Mouse (Mus musculus) spleen, postnatal 36 days (tissue): ENCODE results near the gene Alkbh1.

Experiments
- DNase-seq, 2 experiments: peaks; one replicate each; pipeline ENCODE4 v3.0.0; 2022; ENCODE audit warnings: low spot score in 2 of 2, mixed read lengths in 1 of 2

The Alkbh1 gene

GRCm38 (mm10) chr12:87419974-87420485, 23.8 kb downstream of the Alkbh1 start:
- DNase-seq, result no peak

GRCm38 (mm10) chr12:87418921-87419320, 24.9 kb downstream of the Alkbh1 start:
- no peak for DNase-seq

DNA sequence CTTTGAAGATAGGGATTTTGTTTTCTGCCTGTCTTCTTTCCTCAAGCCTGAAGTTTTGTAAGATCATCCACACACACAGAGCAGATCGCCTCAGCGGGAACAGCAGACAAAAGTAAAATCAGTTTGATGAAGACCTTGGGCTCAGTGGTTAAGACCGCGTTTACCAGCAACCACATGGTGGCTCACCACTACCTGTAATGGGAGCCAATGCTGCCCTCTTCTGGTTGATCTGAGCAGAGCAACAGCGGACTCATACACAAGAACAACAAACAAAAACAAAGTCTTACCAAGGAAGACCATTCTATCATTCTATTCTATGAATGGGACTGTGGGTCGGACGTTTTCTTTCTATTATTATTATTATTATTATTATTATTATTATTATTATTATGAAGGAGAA, 27.1 kb downstream of the Alkbh1 start:
- DNase-seq, result peak; percentile 31 to 45

DNA sequence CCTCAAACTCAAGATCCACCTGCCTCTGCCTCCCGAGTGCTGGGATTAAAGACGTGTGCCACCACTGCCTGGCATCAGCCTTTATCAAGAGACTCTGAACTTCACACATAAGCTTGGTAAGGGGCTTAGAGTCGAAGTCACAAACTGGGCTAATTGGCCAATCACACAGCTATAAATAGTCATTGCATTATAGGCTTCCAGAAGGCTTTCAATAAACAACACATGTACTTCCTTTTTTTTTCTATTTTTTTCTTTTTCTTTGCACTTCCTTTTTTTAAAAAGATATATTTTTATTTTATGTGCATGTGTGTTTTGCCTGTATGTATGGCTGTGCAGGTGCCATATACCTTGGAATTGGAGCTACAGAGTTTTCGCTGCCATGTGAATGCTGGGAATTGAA, 28.5 kb downstream of the Alkbh1 start:
- DNase-seq, result no peak

- peak; percentile 53 for DNase-seq
Observed at GRCm38 (mm10) chr12:87413179-87413790, 30.5 kb downstream of the Alkbh1 start.

- no peak for DNase-seq
Observed at GRCm38 (mm10) chr12:87410999-87411398, 32.8 kb downstream of the Alkbh1 start.

GRCm38 (mm10) chr12:87409123-87409522, 34.7 kb downstream of the Alkbh1 start:
- DNase-seq, result no peak

DNA sequence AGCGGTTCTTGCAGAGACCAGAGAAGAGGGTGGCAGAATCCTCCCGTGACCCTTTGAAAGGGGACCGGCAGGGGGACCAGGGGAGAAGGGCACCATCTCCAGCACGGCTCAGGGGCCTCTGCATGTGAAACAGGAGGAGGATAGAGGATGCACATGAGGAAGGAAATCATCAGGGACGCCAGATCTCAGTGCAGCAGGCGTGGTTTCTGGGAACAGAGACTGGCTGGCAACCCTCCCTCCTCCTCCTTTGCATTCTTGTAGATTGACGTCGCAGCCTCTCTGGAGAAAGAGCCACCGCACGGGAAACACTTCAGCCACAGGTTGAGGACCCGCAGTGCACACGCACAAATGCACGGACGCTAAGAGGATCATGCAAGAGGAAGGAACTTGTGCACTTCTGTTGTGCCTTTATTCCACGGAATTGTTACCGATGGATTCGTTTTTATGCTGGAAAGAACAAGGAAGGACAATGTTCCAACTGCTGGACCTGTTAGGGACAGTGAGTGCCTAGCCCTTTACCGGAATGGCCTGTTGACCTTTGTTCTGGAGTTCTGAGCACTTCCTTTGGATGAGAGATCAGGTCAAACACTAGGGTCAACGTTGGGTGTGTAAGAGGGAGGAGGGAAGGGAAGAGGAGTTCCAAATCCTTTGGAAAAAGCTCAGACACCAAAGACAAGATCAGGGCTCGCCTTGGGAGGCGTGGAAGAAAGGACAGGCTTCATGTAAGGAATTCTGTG, 35.8 kb downstream of the Alkbh1 start:
- DNase-seq, result no peak

DNA sequence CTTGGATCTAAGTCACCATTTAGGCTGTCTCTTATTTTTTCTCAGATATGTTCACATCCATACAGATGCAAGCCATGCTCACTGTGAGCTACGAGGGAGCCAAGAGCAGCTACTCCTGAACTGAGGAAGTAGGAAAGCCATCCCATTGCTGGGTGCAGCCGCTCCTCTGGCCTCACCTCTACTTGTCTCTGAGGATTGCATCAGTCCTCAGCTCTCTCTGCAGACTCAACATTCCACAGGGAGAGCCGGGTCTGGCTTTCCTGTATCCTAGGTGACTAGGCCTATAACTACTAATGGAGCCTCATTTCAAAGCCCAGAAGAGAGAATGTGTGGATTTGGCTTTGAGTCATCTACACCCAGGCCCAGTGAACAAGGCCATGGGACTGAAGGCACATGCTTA, 38.1 kb downstream of the Alkbh1 start:
- no peak for DNase-seq

DNA sequence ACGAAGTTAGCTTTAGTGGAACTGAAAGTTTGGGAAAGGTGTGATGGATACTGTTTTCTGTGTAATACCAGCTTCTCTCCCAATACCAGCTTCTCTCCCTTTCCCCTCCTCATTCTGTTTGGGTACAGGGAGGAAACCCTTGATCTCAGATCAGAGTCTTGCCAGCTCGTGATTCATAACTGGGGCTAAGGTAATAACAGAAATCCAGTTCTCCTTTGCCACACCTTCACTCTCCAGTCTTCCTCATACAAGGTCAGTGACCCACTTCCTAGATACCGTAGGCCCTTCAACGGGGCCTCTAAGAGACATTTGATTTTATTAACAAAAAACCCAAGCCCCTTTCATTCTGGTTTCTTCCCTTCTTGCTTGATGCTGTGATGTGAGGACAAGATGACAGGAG, 38.7 kb downstream of the Alkbh1 start:
- no peak for DNase-seq

DNA sequence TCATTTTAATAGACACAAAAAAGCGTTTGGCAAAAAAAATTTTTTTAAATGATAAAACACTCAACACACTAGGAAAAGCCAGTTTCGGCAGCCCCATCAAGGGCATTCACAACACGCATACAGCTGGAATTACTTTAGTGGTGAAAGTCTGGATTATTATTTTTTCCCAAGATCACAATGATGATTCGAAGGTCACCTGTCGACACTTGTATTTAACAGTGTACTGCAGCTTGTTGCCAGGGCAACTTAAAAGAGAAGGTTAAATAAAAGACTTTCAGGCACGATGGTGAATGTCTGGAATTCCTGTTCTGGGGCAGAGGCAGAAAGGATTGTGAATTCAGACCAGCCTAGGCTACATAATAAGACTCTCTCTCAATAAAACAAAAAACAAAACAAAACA, 41.9 kb downstream of the Alkbh1 start:
- no peak for DNase-seq

DNA sequence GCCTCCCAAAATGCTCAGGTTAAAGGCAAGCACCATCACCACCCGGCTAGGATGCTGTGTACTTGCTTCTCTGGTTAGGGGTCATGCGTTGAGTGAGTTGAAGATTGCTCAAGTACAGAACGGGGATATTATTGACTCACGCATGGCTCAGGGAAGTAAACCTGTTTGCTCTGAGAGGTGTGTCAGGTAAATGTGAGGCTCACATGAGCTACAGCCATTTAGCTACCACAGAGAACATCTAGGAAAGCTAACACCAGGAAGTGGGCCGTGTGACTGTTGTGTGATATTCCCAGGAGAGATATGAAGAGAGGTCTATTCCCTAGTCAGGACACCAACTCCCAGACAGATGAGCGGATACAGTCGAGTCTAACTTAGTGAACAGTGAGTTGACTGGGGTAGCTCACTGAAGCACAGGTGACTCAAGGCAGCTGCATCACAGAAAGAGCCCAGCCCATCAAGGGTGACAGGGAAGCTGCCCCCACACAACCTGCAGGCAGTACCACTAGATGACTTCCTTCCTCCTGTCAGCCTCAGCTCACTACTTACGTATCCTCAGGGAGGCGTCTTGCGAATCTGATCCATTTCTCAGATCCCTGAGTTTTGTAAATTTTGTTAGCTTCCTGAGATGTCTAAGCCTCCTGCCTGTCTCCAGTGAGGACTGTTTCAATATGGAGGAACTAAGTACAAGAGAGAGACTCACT, 44.5 kb downstream of the Alkbh1 start:
- DNase-seq, result no peak

- no peak for DNase-seq
Observed at GRCm38 (mm10) chr12:87397811-87398417, 45.9 kb downstream of the Alkbh1 start.

GRCm38 (mm10) chr12:87397126-87397525, 46.7 kb downstream of the Alkbh1 start:
- no peak for DNase-seq

GRCm38 (mm10) chr12:87394316-87394715, 49.5 kb downstream of the Alkbh1 start:
- no peak for DNase-seq

DNA sequence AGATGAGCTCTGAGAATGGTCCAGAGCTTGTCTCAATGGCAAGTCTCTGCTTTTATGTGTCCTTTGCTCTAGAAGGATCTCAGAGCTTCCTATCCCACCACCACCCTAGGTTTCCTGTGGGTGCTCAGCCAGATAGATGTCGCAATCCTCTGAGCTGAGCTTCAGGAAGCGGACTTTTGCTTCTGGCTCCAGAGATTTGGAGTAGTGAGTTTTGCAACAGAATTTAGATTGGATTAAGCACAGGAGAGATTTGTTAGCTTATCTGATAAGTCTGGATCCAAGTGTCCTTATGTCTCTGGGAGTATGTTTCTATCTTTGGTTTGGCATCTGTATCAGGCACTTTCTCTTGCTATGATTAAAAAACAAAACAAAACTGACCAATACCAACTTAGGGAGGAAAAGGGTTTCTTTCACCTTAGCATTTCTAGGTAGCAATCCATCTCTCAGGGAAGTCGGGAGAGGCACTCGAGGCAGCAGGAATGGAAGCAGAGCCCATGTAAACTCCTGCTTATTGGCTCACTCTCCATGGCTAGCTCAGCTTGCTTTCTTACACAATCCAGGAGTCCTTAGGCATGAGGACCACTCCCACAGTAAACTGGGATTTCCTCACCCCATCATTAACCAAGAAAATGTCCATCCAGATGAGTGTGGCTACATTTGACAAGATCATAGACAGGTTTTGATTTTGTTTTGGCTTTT, 50.2 kb downstream of the Alkbh1 start:
- DNase-seq, result no peak

- no peak for DNase-seq
Observed at GRCm38 (mm10) chr12:87391355-87391754, 52.5 kb downstream of the Alkbh1 start.

GRCm38 (mm10) chr12:87389231-87389630, 54.6 kb downstream of the Alkbh1 start:
- DNase-seq, result no peak

DNA sequence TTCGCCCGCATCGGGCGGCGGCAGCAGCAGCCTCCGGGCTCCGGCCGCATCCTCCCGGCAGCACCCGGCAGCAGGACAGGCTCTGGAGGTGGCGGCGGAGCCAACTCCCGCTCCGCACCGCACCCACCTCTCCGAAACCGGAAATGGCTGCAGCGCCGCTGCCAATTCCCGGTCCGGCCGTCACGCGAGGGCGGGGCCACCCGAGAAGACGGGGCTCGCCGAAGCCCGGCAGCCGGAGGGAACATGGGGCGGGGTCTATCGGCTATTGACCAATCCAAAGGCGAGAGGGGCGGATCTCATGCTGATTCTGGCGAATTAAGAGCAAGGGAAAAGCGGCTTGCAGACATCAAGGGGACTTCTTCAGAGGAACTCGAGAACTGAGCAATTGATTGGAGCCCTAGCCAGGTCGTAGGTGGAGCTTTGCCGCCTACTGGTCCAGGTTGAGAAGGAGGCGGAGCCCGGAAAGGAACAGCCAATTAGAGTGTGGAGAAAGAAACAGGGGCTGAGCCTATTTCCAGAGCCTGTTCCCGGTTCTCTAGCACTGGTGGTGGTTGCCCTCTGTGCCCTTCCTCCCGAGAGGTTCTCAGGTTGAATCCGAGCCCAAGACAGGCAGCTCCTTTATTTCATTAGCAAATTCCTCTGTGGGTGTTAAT, 55.6 kb downstream of the Alkbh1 start, which contains the start of gene Sptlc2:
Sptlc2 (minus strand) TSS at position 234 of the 653 bp plus-strand sequence.
- peak; percentile 99 to 100 for DNase-seq

DNA sequence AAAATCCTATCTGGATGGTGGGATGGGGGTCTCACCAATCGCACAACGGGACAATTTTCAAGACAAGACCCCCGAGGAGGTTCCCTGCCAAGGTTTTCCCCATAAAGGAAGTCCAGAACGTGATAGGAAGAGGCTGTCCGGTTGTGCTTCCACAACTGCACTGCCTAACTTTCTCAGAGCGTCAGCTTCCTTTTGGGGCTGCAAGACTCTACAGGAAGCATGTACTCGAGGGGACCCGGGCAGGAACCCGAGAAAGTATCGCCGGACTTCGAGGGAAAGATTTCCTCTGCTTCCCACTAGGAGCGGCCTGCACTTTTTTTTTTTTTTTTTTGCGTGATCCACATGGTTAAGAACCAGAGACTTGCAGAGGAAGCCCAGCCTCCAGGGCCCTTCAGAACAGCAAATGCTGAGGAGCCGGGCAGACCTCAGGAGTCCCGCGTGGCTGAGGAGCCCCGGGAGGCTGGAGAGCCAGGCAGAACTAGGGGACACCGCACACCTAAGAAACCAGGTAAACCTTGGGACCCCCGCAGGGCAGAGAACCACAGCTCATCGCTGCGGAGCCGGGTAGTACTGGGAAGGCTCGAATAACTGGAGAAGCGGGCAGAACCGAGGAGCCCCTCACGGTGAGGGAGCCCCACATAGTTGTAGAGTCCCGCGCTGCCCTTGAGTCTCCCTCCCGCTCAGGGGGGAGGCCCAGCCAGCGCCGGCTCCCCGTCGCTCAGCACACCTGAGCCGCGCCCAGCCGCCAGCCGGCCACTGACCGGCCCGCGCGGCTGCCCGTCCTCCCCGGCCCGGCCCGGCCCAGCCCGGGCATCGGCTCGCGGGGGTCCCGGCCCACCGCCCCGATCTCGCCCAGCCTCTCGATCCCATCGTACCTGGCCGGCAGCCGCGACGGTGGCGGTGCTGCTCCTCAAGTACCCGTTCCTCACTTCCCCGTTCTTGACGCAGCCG, 56.4 kb downstream of the Alkbh1 start:
- peak; percentile 11 for DNase-seq
